Mouse (Mus musculus): Measurements from ENCODE around the gene Ddc. TPM values are rescaled to one million over a fixed set of nuclear protein-coding genes. Genes with fewer than 3 reads are reported as not detected.

Gene Ddc
- polyA plus RNA-seq, 1 experiment from 2014 or later: 4.7 TPM

- H3K36me3 ChIP-seq: peaks cover 18% of the 10 kb centered on the region; the same call in 1 of the 2 replicates
- H3K4me1 ChIP-seq: no peaks in the 10 kb centered on the region
- WGBS: 85% methylated on average over 8 of the region's 8 CpGs
- no peak overlapping the region for H3K4me3 ChIP-seq (replicated peaks)
- H3K27me3 ChIP-seq (replicated peaks): no peaks in the 10 kb centered on the region
- H3K9ac ChIP-seq (replicated peaks): no peak overlapping the region
- no peaks in the 10 kb centered on the region for H3K9me3 ChIP-seq (replicated peaks)
- H3K27ac ChIP-seq (replicated peaks): no peak overlapping the region
- no peak for ATAC-seq (ENCODE audit: low FRiP score)
- no peak overlapping the region for H3K4me2 ChIP-seq
These were observed 36.9 kb upstream of the Ddc start for GRCm38 (mm10) chr11:11934808-11935207.

GRCm38 (mm10) chr11:11932102-11932789, 34.3 kb upstream of the Ddc start:
- Histone ChIP-seq H3K9ac (replicated peaks) (no peak overlapping the region), H3K36me3 (peaks cover 16% of the 10 kb centered on the region; the same call in 1 of the 2 replicates), H3K4me1 (no peaks in the 10 kb centered on the region), H3K27ac (replicated peaks) (no peak overlapping the region), H3K27me3 (replicated peaks) (no peaks in the 10 kb centered on the region), H3K4me2 (no peak overlapping the region), H3K9me3 (replicated peaks) (no peaks in the 10 kb centered on the region), H3K4me3 (replicated peaks) (no peak overlapping the region)
- WGBS: 49% methylated on average over 11 of the region's 11 CpGs
- ATAC-seq (ENCODE audit: low FRiP score): no peak; the same call in 1 of the 2 replicates

GRCm38 (mm10) chr11:11931688-11932087, 33.7 kb upstream of the Ddc start:
- Histone ChIP-seq H3K4me2 (no peak overlapping the region), H3K36me3 (peaks cover 14% of the 10 kb centered on the region; the same call in 1 of the 2 replicates), H3K27ac (replicated peaks) (no peak overlapping the region), H3K4me1 (no peaks in the 10 kb centered on the region), H3K9me3 (replicated peaks) (no peaks in the 10 kb centered on the region), H3K9ac (replicated peaks) (no peak overlapping the region), H3K4me3 (replicated peaks) (no peak overlapping the region), H3K27me3 (replicated peaks) (no peaks in the 10 kb centered on the region)
- WGBS: 34% methylated on average over 5 of the region's 5 CpGs
- no peak for ATAC-seq (ENCODE audit: low FRiP score)

DNA sequence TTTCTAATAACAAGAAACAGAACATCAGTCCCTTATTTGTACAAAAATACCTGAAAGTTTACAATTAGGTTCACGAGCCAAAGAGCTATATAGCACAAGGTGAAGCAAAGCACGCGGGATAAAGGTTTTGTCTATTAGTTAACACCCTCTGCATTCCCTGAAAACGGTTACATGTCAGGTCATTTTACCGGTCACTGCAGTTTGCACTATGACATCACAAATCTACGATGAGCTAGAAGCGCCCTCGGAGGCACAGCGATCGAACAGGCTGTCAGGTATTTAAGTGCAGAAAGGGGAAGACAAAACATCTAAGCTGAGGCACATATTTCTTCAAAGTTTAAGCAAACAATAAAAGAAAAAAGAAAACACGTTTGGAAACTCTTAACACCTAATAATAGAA, 32.6 kb upstream of the Ddc start:
- 0 out of 2 replicates have a peak, but pooled peaks cover 6% of the 10 kb centered on the region for H3K36me3 ChIP-seq
- H3K9me3 ChIP-seq (replicated peaks): no peaks in the 10 kb centered on the region
- no peaks in the 10 kb centered on the region for H3K4me1 ChIP-seq
- no peak overlapping the region for H3K4me3 ChIP-seq (replicated peaks)
- H3K4me2 ChIP-seq: no peak overlapping the region
- 93% methylated on average over 11 of the region's 11 CpGs for WGBS
- H3K9ac ChIP-seq (replicated peaks): no peak overlapping the region
- no peaks in the 10 kb centered on the region for H3K27me3 ChIP-seq (replicated peaks)
- no peak for ATAC-seq (ENCODE audit: low FRiP score)
- no peak overlapping the region for H3K27ac ChIP-seq (replicated peaks)

- Histone ChIP-seq H3K27me3 (replicated peaks) (no peaks in the 10 kb centered on the region), H3K4me3 (replicated peaks) (no peak overlapping the region), H3K4me1 (no peaks in the 10 kb centered on the region), H3K9ac (replicated peaks) (no peak overlapping the region), H3K4me2 (no peak overlapping the region), H3K27ac (replicated peaks) (no peak overlapping the region), H3K36me3 (0 out of 2 replicates have a peak, but pooled peaks cover 6% of the 10 kb centered on the region), H3K9me3 (replicated peaks) (no peaks in the 10 kb centered on the region)
- 90% methylated on average over 3 of the region's 3 CpGs for WGBS
- ATAC-seq (ENCODE audit: low FRiP score): no peak
These were observed 31.1 kb upstream of the Ddc start for GRCm38 (mm10) chr11:11929059-11929458.

GRCm38 (mm10) chr11:11928586-11928985, 30.6 kb upstream of the Ddc start:
- 92% methylated on average over 2 of the region's 2 CpGs for WGBS
- Histone ChIP-seq H3K9me3 (replicated peaks) (no peaks in the 10 kb centered on the region), H3K4me2 (no peak overlapping the region), H3K9ac (replicated peaks) (no peak overlapping the region), H3K27ac (replicated peaks) (no peak overlapping the region), H3K36me3 (0 out of 2 replicates have a peak, but pooled peaks cover 6% of the 10 kb centered on the region), H3K27me3 (replicated peaks) (no peaks in the 10 kb centered on the region), H3K4me3 (replicated peaks) (no peak overlapping the region), H3K4me1 (no peaks in the 10 kb centered on the region)
- no peak for ATAC-seq (ENCODE audit: low FRiP score)

DNA sequence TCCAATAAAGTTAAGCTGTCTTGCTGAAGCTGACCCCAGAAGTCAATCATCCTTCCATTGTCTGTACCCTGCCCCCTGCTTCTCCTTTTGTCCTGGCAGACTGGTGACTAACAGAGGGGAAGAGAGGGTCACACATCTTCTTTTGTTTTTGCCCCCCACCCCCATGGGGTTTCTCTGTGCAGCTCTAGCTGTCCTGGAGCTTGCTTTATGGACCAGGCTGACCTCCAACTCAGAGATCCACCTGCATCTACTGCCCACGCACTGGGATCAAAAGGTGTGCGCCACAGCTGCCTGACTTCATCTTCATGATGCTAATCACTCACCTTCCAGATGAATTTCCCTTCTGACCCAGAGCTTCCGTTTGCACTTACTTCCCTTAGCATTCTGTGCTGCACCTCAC, 26.0 kb upstream of the Ddc start:
- H3K4me3 ChIP-seq (replicated peaks): no peak overlapping the region
- H3K4me2 ChIP-seq: no peak overlapping the region
- H3K9ac ChIP-seq (replicated peaks): no peak overlapping the region
- WGBS: 44% methylated on average over 3 of the region's 3 CpGs
- no peaks in the 10 kb centered on the region for H3K4me1 ChIP-seq
- no peak overlapping the region for H3K27ac ChIP-seq (replicated peaks)
- H3K27me3 ChIP-seq (replicated peaks): no peaks in the 10 kb centered on the region
- ATAC-seq (ENCODE audit: low FRiP score): no peak
- H3K36me3 ChIP-seq: no peaks in the 10 kb centered on the region
- H3K9me3 ChIP-seq (replicated peaks): no peaks in the 10 kb centered on the region

- no peak for ATAC-seq (ENCODE audit: low FRiP score)
- H3K4me2 ChIP-seq: no peak overlapping the region
- WGBS: 89% methylated on average over 3 of the region's 3 CpGs
These were observed 25.4 kb upstream of the Ddc start for GRCm38 (mm10) chr11:11923345-11923744.

GRCm38 (mm10) chr11:11922106-11922505, 24.2 kb upstream of the Ddc start:
- Histone ChIP-seq H3K4me2 (no peak overlapping the region), H3K36me3 (no peaks in the 10 kb centered on the region), H3K9me3 (replicated peaks) (no peaks in the 10 kb centered on the region), H3K9ac (replicated peaks) (no peak overlapping the region), H3K4me1 (no peaks in the 10 kb centered on the region), H3K27me3 (replicated peaks) (no peaks in the 10 kb centered on the region), H3K27ac (replicated peaks) (no peak overlapping the region), H3K4me3 (replicated peaks) (no peak overlapping the region)
- WGBS: 90% methylated on average over 2 of the region's 2 CpGs
- ATAC-seq (ENCODE audit: low FRiP score): no peak

More at GRCm38 (mm10) chr11:11923345-11923744, 25.4 kb upstream of the Ddc start:
- Histone ChIP-seq H3K4me1 (no peaks in the 10 kb centered on the region), H3K27me3 (replicated peaks) (no peaks in the 10 kb centered on the region), H3K4me3 (replicated peaks) (no peak overlapping the region), H3K27ac (replicated peaks) (no peak overlapping the region), H3K9me3 (replicated peaks) (no peaks in the 10 kb centered on the region), H3K36me3 (no peaks in the 10 kb centered on the region), H3K9ac (replicated peaks) (no peak overlapping the region)

GRCm38 (mm10) chr11:11907703-11908413, 9.9 kb upstream of the Ddc start:
- no peak for ATAC-seq (ENCODE audit: low FRiP score)

DNA sequence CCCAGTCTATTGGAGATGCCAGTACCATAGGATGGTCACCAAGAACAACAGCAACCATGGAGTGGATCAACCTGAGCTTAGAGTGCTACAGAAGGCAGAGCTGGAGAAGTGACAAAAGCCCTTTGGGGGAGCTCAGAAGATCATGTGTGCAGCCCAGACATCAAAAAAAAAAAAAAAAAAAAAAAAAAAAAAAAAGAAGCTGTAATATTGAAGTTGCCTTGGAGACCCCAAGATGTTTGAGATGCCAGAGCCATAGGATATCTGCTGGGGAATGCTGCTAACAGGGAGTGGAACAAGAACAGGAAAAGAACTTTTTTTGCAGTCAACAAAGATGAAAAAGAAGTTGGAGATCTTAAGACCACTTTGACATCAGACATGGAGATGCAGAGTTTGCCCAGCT, 7.6 kb upstream of the Ddc start:
- ATAC-seq (ENCODE audit: low FRiP score): no peak
- Histone ChIP-seq H3K9ac (replicated peaks) (no peak overlapping the region), H3K27me3 (replicated peaks) (no peaks in the 10 kb centered on the region), H3K27ac (replicated peaks) (no peak overlapping the region), H3K4me1 (no peaks in the 10 kb centered on the region), H3K4me3 (replicated peaks) (no peak overlapping the region), H3K4me2 (no peak overlapping the region), H3K9me3 (replicated peaks) (no peaks in the 10 kb centered on the region), H3K36me3 (no peaks in the 10 kb centered on the region)

More at GRCm38 (mm10) chr11:11907703-11908413, 9.9 kb upstream of the Ddc start:
- no peaks in the 10 kb centered on the region for H3K4me1 ChIP-seq
- H3K4me3 ChIP-seq (replicated peaks): no peak overlapping the region
- H3K9ac ChIP-seq (replicated peaks): no peak overlapping the region
- H3K4me2 ChIP-seq: no peak overlapping the region
- 66% methylated on average over 7 of the region's 7 CpGs for WGBS
- H3K27ac ChIP-seq (replicated peaks): no peak overlapping the region
- no peaks in the 10 kb centered on the region for H3K9me3 ChIP-seq (replicated peaks)
- H3K36me3 ChIP-seq: no peaks in the 10 kb centered on the region
- H3K27me3 ChIP-seq (replicated peaks): no peaks in the 10 kb centered on the region

DNA sequence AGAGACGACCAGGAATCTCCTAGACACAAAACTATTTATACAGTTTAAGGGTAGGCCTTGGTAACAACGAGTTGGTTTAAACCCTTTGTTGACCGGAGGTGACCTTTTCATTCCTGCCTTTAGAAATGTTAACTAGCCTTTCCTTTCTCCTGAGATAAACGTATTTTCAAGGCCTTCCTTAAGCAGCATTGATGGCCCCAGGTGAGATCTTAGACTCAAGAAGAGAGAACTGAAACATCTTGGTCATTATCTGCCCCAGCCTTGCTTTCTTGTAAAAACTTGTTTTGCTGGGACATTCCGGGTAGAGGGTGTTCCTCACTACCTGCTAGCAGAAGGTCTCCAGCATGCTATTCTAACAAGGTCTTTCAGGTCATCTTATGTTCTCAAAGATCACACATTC, 7.1 kb upstream of the Ddc start:
- no peaks in the 10 kb centered on the region for H3K36me3 ChIP-seq
- no peak overlapping the region for H3K4me2 ChIP-seq
- H3K4me1 ChIP-seq: no peaks in the 10 kb centered on the region
- H3K27ac ChIP-seq (replicated peaks): no peak overlapping the region
- WGBS: 71% methylated on average over 5 of the region's 5 CpGs
- no peaks in the 10 kb centered on the region for H3K9me3 ChIP-seq (replicated peaks)
- ATAC-seq (ENCODE audit: low FRiP score): no peak
- H3K9ac ChIP-seq (replicated peaks): no peak overlapping the region
- no peak overlapping the region for H3K4me3 ChIP-seq (replicated peaks)
- no peaks in the 10 kb centered on the region for H3K27me3 ChIP-seq (replicated peaks)
